Mouse (Mus musculus): ENCODE results near the gene Atrnl1. TPM values are rescaled to one million over a fixed set of nuclear protein-coding genes. Genes with fewer than 3 reads are reported as not detected.

Atrnl1 gene
- polyA plus RNA-seq, 1 experiment from 2014 or later, result 4.5 TPM

DNA sequence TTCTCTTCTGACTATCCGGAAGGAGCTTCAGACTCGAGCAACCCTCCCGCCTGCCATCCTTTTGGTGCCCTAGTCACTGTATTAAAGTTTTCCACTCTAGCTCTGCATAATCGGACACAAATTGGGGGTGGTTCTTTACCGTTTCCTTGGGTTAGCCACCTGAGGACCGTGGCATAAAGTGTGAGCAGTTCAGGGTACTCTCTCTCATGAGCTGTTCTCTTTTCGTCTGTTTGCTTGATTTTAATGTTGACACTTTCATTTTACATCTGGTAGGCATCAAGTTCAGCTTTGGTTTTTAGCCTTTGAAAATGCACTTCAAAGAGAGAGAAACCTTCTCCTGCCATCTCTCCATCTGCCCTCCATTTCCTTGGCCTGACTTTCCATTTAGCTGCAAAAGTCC, 484.9 kb downstream of the Atrnl1 start:
- Histone ChIP-seq H3K9me3 (ENCODE audit: low read length) (no peaks in the 10 kb centered on the region), H3K9ac (replicated peaks; ENCODE audit: low read depth) (no peak overlapping the region), H3K27me3 (replicated peaks; ENCODE audit: insufficient read depth, low read length) (no peaks in the 10 kb centered on the region), H3K4me2 (replicated peaks; ENCODE audit: low read depth, low read length) (no peak overlapping the region), H3K36me3 (ENCODE audit: insufficient read depth, low read length) (no peaks in the 10 kb centered on the region), H3K4me3 (ENCODE audit: low read depth, low read length) (no peak overlapping the region), H3K27ac (ENCODE audit: low read length) (no peak overlapping the region), H3K4me1 (ENCODE audit: insufficient read depth, low read depth, low read length) (no peaks in the 10 kb centered on the region)
- ATAC-seq (no peak), DNase-seq (ENCODE audit: low spot score) (no peak)
- WGBS, result 72% methylated on average over 7 of the region's 7 CpGs
- TF ChIP-seq EP300 (IDR thresholded peaks at IDR 0.05), result no peak
- TF ChIP-seq CTCF (IDR thresholded peaks at IDR 0.05), result no peak

DNA sequence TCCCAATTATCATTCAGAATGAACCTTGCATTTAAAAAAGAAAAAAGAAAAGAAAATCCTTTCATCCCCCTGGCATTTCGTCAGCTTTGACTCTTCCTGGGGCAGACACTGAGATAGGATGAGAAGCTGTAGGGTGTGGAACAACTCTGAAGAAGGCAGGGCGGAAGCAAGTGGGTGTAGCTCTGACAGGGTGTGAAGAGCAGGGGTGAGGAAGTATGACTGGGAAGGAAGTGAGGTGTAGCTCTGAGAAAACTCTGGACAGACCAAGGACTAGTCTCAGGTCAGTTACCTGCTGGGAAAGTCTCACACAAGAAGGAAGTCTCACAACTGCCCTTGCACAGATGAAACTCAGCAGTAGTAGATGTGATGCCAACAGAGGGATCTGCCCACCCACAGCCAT, 486.4 kb downstream of the Atrnl1 start:
- Histone ChIP-seq H3K4me3 (ENCODE audit: low read depth, low read length) (no peak overlapping the region), H3K4me1 (ENCODE audit: insufficient read depth, low read depth, low read length) (no peaks in the 10 kb centered on the region), H3K9me3 (ENCODE audit: low read length) (no peaks in the 10 kb centered on the region), H3K36me3 (ENCODE audit: insufficient read depth, low read length) (no peaks in the 10 kb centered on the region), H3K9ac (replicated peaks; ENCODE audit: low read depth) (no peak overlapping the region), H3K4me2 (replicated peaks; ENCODE audit: low read depth, low read length) (no peak overlapping the region), H3K27me3 (replicated peaks; ENCODE audit: insufficient read depth, low read length) (no peaks in the 10 kb centered on the region), H3K27ac (ENCODE audit: low read length) (no peak overlapping the region)
- ATAC-seq, result no peak
- TF ChIP-seq CTCF (IDR thresholded peaks at IDR 0.05), result no peak
- no peak for TF ChIP-seq EP300 (IDR thresholded peaks at IDR 0.05)
- 91% methylated on average over 2 of the region's 2 CpGs for whole genome bisulfite sequencing
- DNase-seq (ENCODE audit: low spot score), result no peak

DNA sequence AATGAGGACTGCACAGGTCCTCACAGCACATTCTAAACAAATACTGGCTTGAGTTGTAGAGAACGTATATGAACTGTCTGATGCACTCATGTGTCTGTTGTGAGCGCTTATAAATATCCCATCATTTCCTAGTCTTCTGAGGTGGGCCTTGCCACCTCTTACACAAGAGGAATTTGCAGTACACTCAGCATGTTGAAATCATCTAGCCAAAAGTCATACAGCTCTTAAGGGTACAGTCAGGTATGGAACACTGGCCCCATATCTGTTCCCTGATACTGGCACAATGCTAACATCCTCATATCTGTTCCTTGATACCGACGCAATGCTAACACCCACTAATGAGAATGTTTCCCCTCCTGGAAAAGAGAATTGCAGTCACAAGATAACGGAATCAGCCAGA, 488.7 kb downstream of the Atrnl1 start:
- ATAC-seq (no peak), DNase-seq (ENCODE audit: low spot score) (no peak)
- H3K4me1 ChIP-seq (ENCODE audit: insufficient read depth, low read depth, low read length), result no peaks in the 10 kb centered on the region
- WGBS, result 82% methylated on average over 5 of the region's 5 CpGs
- H3K9ac ChIP-seq (replicated peaks; ENCODE audit: low read depth), result no peak overlapping the region
- no peaks in the 10 kb centered on the region for H3K36me3 ChIP-seq (ENCODE audit: insufficient read depth, low read length)
- no peak overlapping the region for H3K4me2 ChIP-seq (replicated peaks; ENCODE audit: low read depth, low read length)
- no peaks in the 10 kb centered on the region for H3K27me3 ChIP-seq (replicated peaks; ENCODE audit: insufficient read depth, low read length)
- H3K27ac ChIP-seq (ENCODE audit: low read length), result no peak overlapping the region
- no peaks in the 10 kb centered on the region for H3K9me3 ChIP-seq (ENCODE audit: low read length)
- no peak overlapping the region for H3K4me3 ChIP-seq (ENCODE audit: low read depth, low read length)
- TF ChIP-seq EP300 (IDR thresholded peaks at IDR 0.05), result no peak
- TF ChIP-seq CTCF (IDR thresholded peaks at IDR 0.05), result no peak

DNA sequence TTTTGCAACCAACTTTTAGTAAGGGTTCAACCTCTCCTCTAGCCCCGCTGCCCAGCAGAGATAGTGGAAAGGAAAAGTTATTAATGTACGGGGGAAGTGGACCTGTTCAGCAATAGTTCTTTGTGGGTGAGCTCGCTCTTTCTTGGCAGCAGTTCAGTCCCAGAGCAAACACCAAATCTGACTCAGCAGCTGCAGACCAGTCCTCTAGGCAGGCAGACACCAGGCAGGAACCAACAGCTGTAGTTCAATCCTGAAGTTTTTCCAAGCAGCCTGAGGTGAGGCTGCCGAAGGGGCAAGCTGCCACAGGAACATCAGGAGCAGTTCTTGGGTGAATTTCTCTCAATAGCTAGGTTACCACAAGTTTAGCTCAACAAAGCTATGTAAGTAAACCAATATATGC, 489.5 kb downstream of the Atrnl1 start:
- no peak for ATAC-seq

DNA sequence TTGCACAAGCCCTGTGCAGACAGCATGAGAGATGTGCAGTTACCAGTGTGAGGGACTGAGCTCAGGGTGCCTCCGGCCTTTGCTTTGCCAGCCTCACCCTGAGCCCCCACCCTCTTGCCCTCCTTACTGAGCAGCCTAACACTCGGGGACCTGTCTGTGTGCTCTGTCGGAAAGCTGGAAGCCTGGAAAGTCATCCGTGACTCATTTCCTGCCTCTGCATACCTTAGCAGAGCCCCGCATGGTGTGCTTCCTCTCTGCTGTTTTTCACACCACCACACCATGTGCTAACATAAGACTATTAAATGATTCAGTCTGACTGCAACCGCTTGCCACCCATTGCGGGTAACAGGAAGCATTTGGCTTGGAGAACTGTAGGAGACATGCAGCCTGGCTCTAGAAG, 493.7 kb downstream of the Atrnl1 start:
- TF ChIP-seq EP300 (IDR thresholded peaks at IDR 0.05) (no peak), CTCF (IDR thresholded peaks at IDR 0.05) (no peak)
- 46% methylated on average over 7 of the region's 7 CpGs for whole genome bisulfite sequencing
- Histone ChIP-seq H3K9ac (replicated peaks; ENCODE audit: low read depth) (no peak overlapping the region), H3K27me3 (replicated peaks; ENCODE audit: insufficient read depth, low read length) (no peaks in the 10 kb centered on the region), H3K27ac (ENCODE audit: low read length) (no peak overlapping the region), H3K4me2 (replicated peaks; ENCODE audit: low read depth, low read length) (no peak overlapping the region), H3K9me3 (ENCODE audit: low read length) (no peaks in the 10 kb centered on the region), H3K4me1 (ENCODE audit: insufficient read depth, low read depth, low read length) (no peaks in the 10 kb centered on the region), H3K4me3 (ENCODE audit: low read depth, low read length) (no peak overlapping the region), H3K36me3 (ENCODE audit: insufficient read depth, low read length) (no peaks in the 10 kb centered on the region)
- peak; percentile 43 for DNase-seq (ENCODE audit: low spot score)
- peak; percentile 65 for ATAC-seq

More for the DNA sequence above, 489.5 kb downstream of the Atrnl1 start:
- WGBS, result 58% methylated on average over 4 of the region's 4 CpGs
- Histone ChIP-seq H3K9me3 (ENCODE audit: low read length) (no peaks in the 10 kb centered on the region), H3K9ac (replicated peaks; ENCODE audit: low read depth) (no peak overlapping the region), H3K27ac (ENCODE audit: low read length) (no peak overlapping the region), H3K4me1 (ENCODE audit: insufficient read depth, low read depth, low read length) (no peaks in the 10 kb centered on the region), H3K27me3 (replicated peaks; ENCODE audit: insufficient read depth, low read length) (no peaks in the 10 kb centered on the region), H3K36me3 (ENCODE audit: insufficient read depth, low read length) (no peaks in the 10 kb centered on the region), H3K4me2 (replicated peaks; ENCODE audit: low read depth, low read length) (no peak overlapping the region), H3K4me3 (ENCODE audit: low read depth, low read length) (no peak overlapping the region)
- TF ChIP-seq EP300 (IDR thresholded peaks at IDR 0.05) (no peak), CTCF (IDR thresholded peaks at IDR 0.05) (no peak)
- no peak for DNase-seq (ENCODE audit: low spot score)

DNA sequence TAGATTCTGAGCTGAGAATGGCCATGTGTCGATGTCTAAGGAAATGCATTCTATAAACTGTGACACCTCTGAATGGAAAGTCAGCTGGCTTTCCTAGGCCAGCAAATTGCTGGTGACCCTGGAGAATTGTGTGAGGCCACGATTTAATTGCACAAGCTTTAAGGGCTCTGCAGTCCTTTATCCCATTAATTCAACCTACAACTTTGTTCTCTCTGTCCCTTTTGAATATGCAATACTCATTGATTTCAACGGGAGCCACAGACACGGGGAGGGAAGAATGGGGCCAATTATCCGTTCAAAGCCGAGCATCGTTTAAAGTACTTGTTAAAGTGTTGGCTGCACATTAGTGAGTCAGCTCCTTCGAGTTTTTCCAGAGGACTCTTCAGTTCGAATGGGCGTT, 496.8 kb downstream of the Atrnl1 start:
- Histone ChIP-seq H3K27ac (ENCODE audit: low read length) (no peak overlapping the region), H3K4me1 (ENCODE audit: insufficient read depth, low read depth, low read length) (no peaks in the 10 kb centered on the region), H3K4me2 (replicated peaks; ENCODE audit: low read depth, low read length) (no peak overlapping the region), H3K36me3 (ENCODE audit: insufficient read depth, low read length) (no peaks in the 10 kb centered on the region), H3K27me3 (replicated peaks; ENCODE audit: insufficient read depth, low read length) (no peaks in the 10 kb centered on the region), H3K9ac (replicated peaks; ENCODE audit: low read depth) (no peak overlapping the region), H3K4me3 (ENCODE audit: low read depth, low read length) (no peak overlapping the region), H3K9me3 (ENCODE audit: low read length) (no peaks in the 10 kb centered on the region)
- ATAC-seq (no peak), DNase-seq (ENCODE audit: low spot score) (no peak)
- TF ChIP-seq EP300 (IDR thresholded peaks at IDR 0.05) (no peak), CTCF (IDR thresholded peaks at IDR 0.05) (no peak)
- 62% methylated on average over 10 of the region's 10 CpGs for WGBS

DNA sequence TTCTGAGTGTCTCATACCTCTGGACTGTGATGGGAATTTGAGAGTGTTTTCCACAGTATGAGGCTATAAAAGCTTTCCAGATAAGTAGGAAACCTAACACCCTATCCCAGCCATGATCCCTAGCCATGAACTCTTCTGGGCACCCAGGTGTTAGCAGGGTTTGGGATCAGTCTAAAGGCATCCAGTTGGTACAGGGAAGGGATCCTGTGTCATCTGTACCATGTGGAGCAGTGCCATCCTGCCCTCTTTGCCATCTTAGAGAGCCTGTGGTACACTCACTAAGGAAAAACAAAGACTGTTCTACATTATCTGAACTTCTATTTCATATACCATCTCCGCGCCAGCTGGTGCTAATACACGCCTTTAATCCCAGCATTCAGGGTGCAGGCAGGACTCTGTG, 499.7 kb downstream of the Atrnl1 start:
- Histone ChIP-seq H3K36me3 (ENCODE audit: insufficient read depth, low read length) (no peaks in the 10 kb centered on the region), H3K9ac (replicated peaks; ENCODE audit: low read depth) (no peak overlapping the region), H3K4me1 (ENCODE audit: insufficient read depth, low read depth, low read length) (no peaks in the 10 kb centered on the region), H3K27me3 (replicated peaks; ENCODE audit: insufficient read depth, low read length) (no peaks in the 10 kb centered on the region), H3K4me2 (replicated peaks; ENCODE audit: low read depth, low read length) (no peak overlapping the region), H3K9me3 (ENCODE audit: low read length) (no peaks in the 10 kb centered on the region), H3K4me3 (ENCODE audit: low read depth, low read length) (no peak overlapping the region), H3K27ac (ENCODE audit: low read length) (no peak overlapping the region)
- WGBS, result 99% methylated on average over 3 of the region's 3 CpGs
- ATAC-seq, result no peak
- TF ChIP-seq EP300 (IDR thresholded peaks at IDR 0.05) (no peak), CTCF (IDR thresholded peaks at IDR 0.05) (no peak)
- no peak for DNase-seq (ENCODE audit: low spot score)
